Comparison of ENCODE assay signal across 8 mouse cellular contexts in the genomic region with DNA sequence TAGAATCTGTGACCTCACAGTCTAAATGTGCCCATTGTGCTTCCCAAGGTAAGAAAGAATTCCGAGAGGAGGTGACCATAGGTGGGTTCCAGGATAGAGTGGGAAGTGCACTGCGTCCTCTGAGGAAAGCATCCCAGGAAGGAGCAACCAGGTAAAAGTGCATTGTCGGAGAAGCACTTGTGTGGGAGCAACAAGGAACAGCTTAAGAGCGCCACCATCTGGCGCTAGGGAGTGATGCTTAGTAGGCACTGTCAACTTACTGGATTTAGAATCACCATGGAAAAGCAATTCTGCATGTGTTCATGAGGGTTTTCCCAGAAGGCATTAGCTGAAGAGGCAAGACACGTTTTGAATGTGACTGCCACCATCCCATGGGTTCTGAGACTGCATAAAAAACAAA.
DNase-seq lines count a peak whose midpoint lies in the region; ATAC-seq and TF ChIP-seq lines count a peak whose summit lies in the region.

No protein-coding gene starts in this region.

- no peak overlapping the region for H3K27ac ChIP-seq in embryonic facial prominence, embryonic 10.5 days (replicated peaks)
- no peak overlapping the region for H3K27ac ChIP-seq in midbrain, postnatal 0 days (ENCODE audit: low read depth, low read length)

- no peak overlapping the region for H3K4me3 ChIP-seq in embryonic facial prominence, embryonic 10.5 days
- H3K4me3 ChIP-seq in midbrain, postnatal 0 days (ENCODE audit: low read depth, low read length), result no peak overlapping the region

- TF ChIP-seq CTCF in midbrain, postnatal 0 days (IDR thresholded peaks at IDR 0.05), result peak; percentile 68

- peak; percentile 9 for DNase-seq in cerebellum, adult 8-10 months
- peak; percentile 9 to 24 for DNase-seq in left cerebral cortex, postnatal 10 days (ENCODE audit: extremely low spot score in 1 of 2, low spot score in 2 of 2)
- no peak for DNase-seq in left cerebral cortex, adult 8-10 months (ENCODE audit: low spot score in 2 of 2)
- peak; percentile 67 for DNase-seq in R1 (ENCODE audit: low read depth, low spot score)
- DNase-seq in embryonic facial prominence, embryonic 10.5 days (ENCODE audit: low spot score), result peak; percentile 18
- peak; percentile 54 for DNase-seq in midbrain, postnatal 0 days (ENCODE audit: low spot score)
- no peak for DNase-seq in urinary bladder, postnatal 14 days (ENCODE audit: low spot score)

- H3K4me2 ChIP-seq in midbrain, postnatal 0 days (ENCODE audit: low read depth, low read length, poor library complexity, severe bottlenecking), result no peak overlapping the region

- no peaks in the 10 kb centered on the region for H3K36me3 ChIP-seq in embryonic facial prominence, embryonic 10.5 days (replicated peaks)
- H3K36me3 ChIP-seq in midbrain, postnatal 0 days (ENCODE audit: insufficient read depth, low read length), result no peaks in the 10 kb centered on the region

- ATAC-seq in cerebellum, adult (ENCODE audit: insufficient number of reproducible peaks, low FRiP score, low TSS enrichment), result no peak
- no peak for ATAC-seq in midbrain, postnatal 0 days (ENCODE audit: low FRiP score)

- no peak overlapping the region for H3K9ac ChIP-seq in midbrain, postnatal 0 days (replicated peaks; ENCODE audit: low read length, poor library complexity, severe bottlenecking)

- intact Hi-C loops in left cerebral cortex, postnatal 10 days (cut with DNase I), result no loop called here

- H3K9me3 ChIP-seq in embryonic facial prominence, embryonic 10.5 days, result no peaks in the 10 kb centered on the region
- no peaks in the 10 kb centered on the region for H3K9me3 ChIP-seq in midbrain, postnatal 0 days (ENCODE audit: low read length)

- H3K27me3 ChIP-seq in embryonic facial prominence, embryonic 10.5 days (replicated peaks; ENCODE audit: low read depth, poor library complexity, severe bottlenecking), result no peaks in the 10 kb centered on the region
- H3K27me3 ChIP-seq in midbrain, postnatal 0 days (ENCODE audit: insufficient read depth, low read length), result no peaks in the 10 kb centered on the region

- 23% methylated on average over 6 of the region's 6 CpGs for WGBS in embryonic facial prominence, embryonic 10.5 days
- 24% methylated on average over 6 of the region's 6 CpGs for WGBS in midbrain, postnatal 0 days

- peaks cover 16% of the 10 kb centered on the region for H3K4me1 ChIP-seq in embryonic facial prominence, embryonic 10.5 days
- H3K4me1 ChIP-seq in midbrain, postnatal 0 days (ENCODE audit: insufficient read depth, low read length), result no peaks in the 10 kb centered on the region

Comparison
In these comparisons a context has a peak if more than half of its experiments do, and no peak if none do; other contexts are left out.
1. DNase-seq: peak in cerebellum, adult 8-10 months (single experiment), left cerebral cortex, postnatal 10 days (2 of 2), R1 (single experiment), embryonic facial prominence, embryonic 10.5 days (single experiment) and midbrain, postnatal 0 days (single experiment); none in left cerebral cortex, adult 8-10 months (0 of 2) and urinary bladder, postnatal 14 days (single experiment).